Mouse (Mus musculus) kidney, postnatal 36 days (tissue): ENCODE data around the gene Zic5.
"Not testable (repeated sequence)": the region's sequence is repeated elsewhere in the genome, so short reads cannot be mapped to it uniquely, and the experiment has no call there.

ENCODE experiments used
- DNase-seq, 2 experiments: peaks; one replicate each; pipeline ENCODE4 v3.0.0; 2021 to 2022; ENCODE audit warnings: mixed read lengths in 2 of 2

Zic5 gene

DNA sequence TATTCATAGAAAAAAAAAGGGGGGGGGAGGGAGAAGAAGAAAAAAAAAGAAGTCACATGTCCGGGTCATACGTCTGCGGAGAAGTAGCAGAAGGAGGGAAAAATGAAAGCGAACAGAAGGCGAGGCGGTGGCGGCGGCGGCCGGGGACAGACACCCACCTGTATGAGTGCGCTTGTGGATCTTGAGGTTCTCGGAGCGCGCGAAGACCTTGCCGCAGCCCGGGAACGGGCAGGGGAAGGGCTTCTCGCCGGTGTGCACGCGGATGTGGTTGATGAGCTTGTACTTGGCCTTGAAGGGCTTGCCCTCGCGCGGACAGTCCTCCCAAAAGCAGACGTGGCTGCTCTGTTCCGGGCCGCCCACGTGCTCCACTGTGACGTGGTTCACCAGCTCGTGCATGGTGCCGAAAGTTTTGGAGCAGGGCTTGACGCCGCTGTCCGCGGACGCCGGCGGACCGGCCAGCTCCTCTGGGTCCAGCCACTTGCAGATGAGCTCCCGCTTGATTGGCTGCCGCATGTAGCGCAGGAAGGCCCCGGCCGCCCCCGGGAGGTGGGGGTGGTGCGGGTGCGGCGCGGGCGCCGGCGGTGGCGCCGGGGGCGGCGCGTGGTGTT lies 1.6 kb downstream of the Zic5 start:
- DNase-seq, result peak; percentile 32 to 61

DNA sequence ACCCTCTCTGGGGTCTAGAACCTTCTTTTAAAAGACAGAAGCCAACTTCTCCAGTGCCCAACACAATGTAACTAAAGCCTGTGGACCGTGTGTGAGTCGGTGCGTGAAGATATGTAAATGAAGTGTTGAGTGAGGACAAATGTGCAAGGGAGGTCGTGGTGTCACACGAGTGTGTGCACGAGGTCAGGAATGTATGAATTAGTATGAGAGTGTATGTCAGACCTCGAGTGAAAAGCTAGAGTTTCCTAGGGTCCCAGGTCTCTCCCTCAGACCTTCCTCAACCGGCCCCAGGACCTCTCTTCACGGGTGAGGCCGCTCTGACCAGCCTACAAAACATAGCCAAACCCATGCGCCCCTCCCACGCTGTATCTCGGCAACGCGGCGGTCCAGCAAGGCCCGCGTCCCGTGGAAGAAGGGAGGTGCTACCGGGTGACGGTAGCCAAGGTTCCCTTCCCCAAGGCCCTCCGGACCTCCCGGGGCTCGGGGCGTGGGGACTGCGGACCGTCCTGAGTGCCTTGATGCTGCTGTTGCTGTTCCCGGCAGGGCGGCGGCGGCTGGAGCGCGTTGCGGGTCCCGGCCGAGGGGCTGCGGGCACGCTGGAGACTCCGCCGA lies 2.3 kb downstream of the Zic5 start:
- no peak for DNase-seq

DNA sequence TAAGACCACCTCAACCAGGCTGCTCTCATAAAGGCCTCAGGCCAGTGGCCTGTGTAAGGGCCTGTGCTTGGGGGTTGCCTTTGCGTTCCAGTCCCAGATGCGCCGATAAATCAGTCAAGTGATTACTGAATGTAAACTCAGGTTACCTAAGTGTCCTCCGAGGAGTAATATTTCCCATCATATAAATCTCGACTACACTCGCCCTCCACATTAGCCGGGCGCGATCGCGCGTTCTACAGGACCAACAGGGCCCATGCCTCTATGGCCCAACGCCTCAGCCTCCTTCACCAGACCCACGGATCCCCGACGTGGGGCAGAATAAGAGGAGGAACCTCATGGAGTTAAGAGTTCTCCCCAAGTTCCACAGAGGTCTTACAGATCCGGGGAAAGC lies 2.8 kb downstream of the Zic5 start:
- no peak for DNase-seq

DNA sequence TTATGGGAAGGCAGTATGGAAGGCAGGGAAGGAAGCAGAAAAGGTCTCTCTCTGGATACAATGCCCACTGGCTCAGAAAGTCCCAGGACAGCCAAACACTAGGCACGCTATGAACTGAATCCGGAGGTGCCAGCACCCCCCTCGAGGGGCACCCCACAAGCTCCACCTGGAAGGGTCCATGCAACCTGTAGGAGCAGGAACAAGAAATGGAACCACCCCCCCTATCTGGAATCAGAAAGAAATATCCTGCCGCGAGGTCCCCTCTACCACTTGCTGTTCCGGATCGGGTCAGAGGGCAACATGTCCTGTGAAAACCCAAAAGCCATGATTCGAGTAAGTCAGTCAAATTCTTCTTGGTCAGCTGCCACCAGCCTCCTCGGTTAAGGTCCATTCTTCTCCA lies 3.5 kb downstream of the Zic5 start:
- no peak for DNase-seq

DNA sequence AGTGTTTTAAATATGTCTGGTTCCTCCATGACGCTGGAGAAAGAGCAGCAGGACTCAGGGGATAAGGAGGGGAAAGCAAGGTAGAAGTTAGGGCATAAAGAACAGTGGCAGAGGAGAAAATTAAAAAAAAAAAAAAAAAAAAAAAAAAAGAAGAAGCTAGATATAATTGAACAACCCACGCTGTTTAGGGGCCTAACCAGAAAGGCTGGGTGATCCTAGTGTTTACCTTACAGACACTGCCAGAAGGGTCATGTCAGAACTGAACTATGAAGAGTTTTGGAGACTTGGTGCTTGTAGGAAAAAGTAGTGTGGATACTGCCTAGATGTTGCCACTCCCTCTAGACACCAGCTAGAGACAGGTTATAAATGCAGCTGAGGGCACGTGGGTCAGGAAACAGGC lies 4.0 kb downstream of the Zic5 start:
- no peak for DNase-seq

DNA sequence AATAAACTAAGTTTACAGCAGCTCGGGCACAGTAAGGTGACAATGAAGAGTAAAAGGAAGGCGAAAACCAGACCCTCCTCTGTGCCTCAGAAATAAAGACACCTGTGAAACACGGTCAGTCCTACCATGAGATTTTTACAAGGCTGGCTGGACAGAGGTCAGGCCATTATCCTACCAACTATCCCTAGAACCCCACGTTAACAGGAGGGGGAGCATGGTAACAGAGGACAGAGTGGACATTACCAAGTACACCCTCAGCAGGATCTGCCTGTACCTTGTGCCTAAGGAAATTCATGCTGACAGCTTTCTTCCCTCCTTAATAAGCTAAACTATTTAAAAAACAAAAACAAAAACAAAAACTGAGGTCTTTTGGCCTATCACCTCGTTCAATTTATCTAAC lies 5.3 kb downstream of the Zic5 start:
- no peak for DNase-seq

DNA sequence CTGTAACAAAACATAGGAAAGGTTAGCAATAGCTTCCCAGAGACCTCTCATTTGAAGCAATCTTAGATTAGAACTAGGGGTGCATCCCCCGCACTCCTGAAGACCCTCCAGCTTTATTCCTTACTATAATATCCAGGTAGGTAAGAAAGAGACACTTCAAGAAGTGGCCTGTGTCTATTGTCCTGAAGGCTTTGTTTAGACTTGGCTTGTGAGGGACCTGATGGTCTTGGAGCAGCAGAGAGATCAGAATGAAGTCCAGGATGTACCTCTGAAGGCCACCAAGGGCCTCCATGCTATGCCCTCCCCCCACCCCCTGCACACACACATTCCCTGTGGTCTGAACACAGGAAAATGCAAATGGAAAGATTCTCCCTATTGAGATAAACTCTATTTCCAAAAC lies 5.7 kb downstream of the Zic5 start:
- DNase-seq, result no peak

DNA sequence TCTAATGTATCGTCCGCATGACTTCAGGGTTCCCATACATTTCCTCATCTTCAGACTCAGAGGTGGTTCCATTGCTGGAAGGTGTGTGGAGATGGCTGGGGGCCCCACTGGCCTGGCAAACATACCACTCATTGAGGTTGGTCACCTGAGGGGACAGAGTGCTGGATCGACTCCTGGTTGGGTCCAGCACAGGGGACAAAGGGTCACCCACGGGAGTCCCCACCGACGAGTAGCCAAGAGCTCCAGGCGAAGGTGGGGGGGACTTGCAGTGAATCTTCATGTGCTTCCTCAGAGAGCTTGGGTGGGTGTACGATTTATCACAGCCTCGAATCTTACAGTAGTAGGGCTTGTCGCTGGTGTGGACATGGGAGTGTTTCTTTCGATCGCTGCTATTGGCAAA lies 6.1 kb downstream of the Zic5 start:
- not testable (repeated sequence) for DNase-seq

DNA sequence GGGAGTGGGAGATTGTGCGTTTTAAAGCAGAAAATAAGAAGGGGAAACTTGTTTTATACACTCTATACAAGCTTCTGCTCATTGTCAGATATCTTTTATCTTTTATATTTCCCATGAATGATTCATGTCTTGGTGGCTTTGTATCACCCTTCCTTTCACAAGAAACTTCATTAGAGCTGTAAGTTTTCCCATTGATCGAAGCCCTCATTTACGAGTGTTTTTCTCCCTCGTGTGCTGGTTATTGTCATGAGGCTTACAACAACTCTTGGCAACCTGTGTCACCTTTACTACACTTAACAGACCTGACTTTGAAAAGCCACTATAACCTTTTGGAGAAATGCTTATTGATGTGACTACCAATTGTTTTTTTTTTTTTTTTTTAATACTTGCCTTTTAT lies 9.9 kb downstream of the Zic5 start:
- DNase-seq, result no peak

DNA sequence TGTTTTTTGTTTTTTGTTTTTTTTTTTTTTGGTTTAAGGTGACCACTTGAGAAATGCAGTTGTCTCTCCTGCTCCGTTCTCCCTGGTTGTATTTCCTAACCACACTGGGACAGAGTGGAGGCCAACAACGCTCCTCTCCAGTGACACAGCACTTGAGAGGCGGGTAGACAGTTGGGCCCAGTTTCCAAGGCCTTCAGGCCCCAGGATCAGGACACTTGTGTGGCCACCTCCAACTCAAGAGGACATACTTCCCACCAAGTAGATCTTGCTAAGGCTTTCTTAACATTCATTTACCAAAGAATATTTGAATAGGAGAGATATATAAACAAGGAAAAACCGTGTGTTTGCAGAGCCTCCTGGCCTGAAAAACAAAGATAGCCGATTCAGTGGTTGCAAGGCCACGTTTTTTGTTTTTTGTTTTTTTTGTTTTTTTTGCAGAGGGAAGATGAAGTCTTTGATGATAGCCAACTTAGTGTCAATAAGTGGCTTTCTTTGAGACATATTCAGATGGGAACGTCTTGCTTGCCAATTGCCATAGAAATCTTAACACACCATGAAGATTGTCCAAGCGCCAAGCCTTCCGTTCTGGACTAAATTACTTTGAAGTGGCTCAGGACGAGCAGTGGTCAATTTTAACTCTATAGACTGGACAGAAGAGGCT lies 10.4 kb downstream of the Zic5 start:
- DNase-seq, result no peak

DNA sequence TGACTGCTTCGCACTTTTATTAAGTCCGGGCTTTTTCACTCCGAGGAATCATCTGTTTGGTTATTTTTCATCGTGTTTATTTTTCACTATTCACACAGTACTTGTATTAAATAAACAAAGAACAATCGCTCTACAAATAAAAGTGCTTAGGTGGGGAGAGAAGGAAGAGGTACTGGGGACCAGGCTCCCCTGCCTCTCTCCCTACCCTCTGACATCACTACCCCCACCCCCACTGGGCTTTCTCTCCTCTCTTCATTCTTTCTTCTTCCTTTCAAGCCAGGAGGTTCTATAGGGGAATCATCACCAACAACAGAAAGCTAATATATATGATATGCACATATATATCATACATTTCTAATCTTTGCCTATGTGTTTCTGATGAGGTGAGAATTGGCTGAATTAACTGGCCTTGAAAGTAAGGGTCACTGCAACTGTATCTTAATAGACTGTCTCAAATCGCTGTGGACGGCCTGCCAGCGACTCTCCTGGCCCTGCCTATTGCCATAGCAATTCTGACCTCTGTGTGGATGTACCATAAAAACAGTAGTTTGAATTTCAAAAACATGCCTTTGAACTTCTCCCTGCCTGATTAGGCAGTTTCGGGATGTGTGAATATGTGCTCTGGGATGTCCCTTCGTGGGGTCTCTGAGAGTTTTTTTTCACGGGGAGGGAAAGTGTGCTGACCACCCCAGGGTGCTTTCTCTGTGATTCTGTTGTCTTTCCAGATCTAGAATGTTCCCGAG lies 11.3 kb downstream of the Zic5 start:
- no peak for DNase-seq

DNA sequence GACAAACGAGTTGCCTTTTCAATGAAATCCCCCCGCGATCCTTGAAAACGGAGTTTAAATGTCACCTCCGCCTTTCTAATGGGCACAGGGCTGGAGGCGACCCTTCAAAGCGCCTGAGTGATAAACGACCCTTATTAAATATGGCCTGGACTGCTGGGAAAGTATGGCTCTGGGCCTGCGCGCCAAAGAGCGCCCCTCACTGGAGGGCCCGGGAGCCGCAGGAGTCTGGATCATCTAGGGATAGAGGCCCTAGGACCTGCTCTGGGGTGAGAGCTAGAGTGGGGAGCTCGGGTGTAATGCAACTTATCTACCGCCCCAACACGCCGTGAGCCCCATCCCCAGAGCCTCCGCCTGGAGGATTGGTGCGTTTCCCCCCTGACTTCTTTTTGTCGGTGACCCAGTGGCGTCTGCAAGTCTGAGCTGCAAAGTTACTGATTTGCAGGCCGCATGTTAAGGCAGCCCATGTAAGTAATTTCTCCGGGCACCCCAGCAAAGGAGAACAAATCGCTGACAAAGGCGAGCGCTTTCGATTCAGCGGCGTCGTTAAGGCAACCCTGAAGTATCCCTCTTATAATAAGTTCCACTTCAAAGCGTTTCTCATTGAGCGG lies 12.0 kb downstream of the Zic5 start:
- DNase-seq, result peak; percentile 47

DNA sequence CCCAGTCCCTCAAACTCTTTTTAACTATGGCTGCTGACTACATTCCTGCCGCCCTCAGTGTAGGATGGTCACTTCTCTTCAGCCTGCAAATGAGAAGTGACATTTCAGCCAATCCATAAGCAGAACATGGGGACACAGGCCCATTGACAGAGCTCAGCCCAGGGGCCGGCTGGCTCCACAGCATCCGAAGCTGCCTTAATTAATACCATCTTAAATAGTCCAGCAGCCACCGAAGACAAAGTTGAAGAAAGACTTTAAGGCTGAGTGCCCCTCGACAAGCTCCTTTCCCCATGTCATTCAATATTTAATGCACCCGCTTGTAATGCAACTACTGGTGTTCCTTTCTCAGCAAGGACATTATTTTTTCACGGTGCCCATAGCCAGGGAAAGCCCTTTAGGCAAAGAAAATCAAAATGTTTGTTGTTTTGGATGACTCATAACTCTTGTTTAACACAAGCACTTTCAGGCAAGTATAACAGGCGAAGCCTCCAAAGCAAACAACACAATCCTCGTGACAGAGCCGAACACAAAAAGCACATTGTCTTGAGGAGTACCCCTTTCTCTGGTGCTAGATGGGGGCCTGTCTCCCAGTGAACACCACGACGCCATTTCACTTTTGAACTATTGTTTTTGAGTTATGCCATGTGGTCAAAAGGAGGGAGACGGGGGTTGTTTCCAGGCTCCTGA lies 12.6 kb downstream of the Zic5 start:
- no peak for DNase-seq

DNA sequence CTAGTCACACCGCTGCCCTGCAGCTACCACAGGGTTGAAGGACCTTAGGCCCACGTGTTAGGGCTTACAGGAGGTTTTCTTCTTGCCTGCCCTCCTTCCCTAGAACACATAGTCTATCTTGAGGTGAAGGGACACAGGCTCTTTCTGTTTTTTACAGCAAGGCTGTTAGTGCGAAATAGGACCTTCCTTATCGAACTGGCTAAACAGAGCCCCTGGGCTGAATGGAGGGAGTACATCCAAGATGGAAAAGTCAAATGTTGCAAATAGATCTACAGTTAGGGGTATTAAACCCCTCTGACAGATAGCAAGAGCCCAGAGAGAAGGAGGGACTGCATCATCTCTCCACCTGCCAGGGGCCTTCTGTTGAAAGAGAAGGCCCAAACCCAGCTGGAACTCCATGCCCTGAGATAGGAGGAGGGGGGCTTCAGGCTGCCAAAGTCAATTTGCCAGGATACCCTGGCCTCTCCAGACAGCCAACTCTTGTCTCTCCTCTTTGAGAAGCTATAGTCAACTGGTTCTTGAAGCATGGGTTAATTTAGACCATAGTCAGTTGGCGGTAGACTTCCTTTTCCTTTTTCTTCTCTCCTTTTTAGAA lies 13.8 kb downstream of the Zic5 start:
- no peak for DNase-seq

DNA sequence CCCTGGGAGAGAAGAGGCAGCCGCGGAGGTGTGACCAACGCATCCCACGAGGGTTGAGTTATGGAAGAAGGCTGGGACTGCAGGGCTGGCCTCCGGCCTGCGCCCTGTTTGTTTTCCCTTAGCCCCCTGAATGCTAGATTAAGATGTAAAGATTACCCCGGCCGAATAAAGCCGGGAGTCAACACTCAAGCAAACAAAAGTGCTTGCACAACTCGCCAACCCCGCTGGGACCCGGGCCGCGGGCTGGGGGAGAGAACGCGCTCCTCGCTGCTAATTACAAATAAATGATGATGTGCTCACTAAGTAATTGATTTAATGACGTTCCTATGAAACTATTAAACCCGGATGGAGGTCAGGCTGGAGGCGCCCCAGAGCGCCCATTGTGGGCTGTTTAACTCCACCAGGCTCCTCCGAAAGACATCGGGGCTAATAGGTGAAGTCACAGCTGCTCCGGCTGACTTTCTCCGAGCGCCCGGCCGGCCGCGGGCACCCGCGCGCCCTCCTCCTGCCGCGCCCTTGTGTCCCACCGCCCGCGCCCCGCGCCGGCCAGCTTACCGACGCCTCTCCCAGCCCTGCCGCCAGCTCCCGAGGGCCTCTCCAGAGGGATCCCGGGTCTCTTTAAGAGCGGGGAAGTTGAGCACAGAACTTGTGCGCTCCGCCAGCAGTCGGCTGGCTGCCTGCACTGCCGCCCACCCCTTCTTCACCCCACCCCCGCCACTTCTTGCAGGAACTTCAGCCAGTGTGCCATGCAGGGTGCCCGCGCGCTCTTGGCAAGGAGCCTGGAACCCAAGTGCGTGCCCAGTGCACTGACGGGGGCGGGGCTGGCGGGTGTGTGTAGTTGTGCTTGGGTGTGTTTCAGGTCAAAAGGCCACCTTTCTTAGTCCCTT lies 14.7 kb downstream of the Zic5 start, which contains the start of gene Gm5089:
Gene Gm5089 (minus strand): TSS at position 620 of the 887 bp plus-strand sequence.
- DNase-seq, result peak; percentile 66 to 78

DNA sequence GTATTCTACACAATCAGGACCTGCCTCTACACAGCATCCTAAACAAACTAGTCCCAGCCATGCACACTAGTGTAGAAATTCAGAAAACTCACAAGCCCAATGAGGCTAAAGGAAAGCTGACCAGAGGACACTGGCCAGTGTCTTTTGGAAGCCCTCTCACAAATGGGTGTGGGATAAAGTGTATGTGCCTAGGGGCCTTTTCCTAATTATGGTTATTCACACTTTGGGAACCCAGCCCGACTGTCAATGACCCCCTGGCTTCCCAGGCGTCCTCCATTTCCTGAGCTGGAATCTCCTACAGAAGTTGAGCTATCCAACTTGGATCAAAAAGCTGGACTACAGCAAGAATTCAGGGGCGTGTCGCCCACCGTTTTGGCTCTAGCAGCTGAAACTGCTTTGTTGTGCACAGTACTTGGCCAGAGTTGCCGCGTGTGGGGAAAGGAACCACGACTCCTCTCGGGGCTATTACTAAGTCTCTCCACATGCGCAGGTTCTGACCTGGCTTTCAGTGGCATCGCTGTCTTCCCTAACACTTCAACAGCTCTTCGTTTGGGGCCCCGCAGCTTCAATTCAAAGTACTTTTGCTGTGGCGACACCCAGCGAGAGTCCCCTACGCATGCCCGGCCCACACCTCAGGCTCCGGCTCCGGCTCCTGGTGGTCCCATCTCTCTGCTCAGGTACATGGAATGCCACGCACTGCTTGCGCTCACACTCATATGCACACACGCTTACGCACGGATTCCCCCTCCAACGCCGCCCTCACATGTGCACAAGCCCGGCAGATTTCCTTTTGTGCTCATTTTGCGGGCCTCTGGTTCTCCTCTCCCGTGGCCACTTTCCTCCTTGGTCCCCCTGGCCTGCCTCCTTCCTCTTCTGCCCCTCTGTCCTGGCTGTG lies 15.6 kb downstream of the Zic5 start:
- no peak for DNase-seq

DNA sequence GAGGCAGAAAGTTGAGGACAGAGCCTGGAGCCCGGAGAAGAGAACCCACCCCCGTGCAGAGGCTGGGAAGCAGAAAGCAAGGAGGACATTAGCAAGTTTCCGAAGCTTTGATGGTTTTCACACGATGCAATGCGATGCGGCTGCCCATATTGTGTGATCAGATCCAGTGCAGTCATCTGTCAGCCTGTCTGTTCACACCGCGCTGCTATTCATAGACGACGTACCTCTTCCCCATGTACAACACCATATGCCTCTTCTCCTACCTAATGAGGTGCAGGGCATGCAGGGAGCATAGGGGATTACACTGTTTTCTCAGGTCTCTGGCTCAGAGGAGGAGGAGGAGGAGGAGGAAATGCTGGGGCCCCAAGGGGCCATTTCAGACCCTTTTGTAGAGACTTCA lies 28.6 kb downstream of the Zic5 start:
- no peak for DNase-seq

DNA sequence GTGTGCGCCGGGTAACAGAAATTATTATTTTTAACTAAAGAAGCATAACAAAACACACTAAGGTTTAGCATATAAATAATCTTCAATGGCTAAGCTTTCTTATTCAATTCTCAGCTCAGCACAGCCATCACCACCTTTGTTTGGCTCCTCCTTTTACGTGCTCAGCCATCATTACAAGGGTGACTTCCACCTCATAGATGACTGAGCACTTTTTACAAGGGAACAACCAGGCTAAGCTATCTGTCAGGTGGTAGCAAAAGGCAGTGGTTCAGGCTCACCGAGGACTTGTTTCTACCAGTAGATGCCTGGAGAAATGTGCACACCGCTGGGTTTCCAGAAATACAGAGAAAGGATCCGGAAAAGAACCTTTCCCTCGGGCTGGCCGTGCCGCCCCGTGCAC lies 31.4 kb downstream of the Zic5 start:
- no peak for DNase-seq

DNA sequence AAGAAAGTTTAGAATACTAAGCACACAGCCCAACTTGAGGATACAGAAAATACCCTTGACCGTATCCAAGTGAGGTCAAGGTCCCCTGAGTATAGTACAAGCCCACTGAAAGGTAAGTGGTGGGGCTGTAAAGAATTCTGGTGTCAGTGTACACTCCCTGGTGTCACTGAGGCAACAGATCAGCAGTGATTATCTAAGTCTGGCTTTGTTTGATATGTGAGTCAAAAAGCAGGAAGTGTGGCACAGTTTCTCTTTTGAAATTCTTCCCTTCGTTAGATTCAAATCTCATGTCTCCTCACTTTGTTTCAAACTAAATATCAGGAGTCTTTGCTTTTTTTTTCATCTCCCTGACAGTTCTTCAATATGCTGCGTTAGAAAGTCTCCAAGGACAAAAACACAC lies 32.9 kb downstream of the Zic5 start:
- no peak for DNase-seq

DNA sequence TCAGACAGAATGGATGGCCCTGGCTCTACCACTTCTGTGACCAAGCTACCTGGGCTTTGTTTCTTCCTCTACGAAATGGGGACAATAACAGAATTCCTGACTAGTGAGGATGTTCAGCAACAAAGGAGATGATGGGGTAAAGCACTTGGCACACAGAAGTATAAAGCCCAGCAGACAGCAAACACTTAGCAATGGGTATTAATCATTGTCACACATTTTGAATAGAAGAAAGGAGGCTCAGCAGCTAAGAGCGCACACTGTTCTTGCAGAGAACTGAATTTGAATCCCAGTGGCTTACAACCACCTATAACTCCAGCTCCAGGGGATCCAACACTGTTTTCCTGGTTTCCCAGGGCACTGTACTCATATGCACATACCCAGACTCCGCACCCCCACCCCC lies 37.8 kb downstream of the Zic5 start:
- no peak for DNase-seq
